Mouse (Mus musculus) midbrain, embryonic 15.5 days (tissue): ENCODE data around the gene Akap13. TPM values are rescaled to one million over a fixed set of nuclear protein-coding genes. Genes with fewer than 3 reads are reported as not detected.

Source experiments
- ATAC-seq: fragments of 200-750 bp; cut with Nextera tagmentation; replicated peaks from 2 replicates; pipeline ENCODE4 v1.8.0; 2017; ENCODE audit warnings: moderate TSS enrichment
- H3K27ac ChIP-seq: fragments of 300-500 bp; sonication (generic); 2 replicates; pipeline ENCODE4 v1.5.1; 2015; ENCODE audit warnings: mild to moderate bottlenecking, inconsistent platforms
- H3K27me3 ChIP-seq: fragments of 300-500 bp; sonication (generic); replicated peaks from 2 replicates; pipeline ENCODE4 v1.6.1; 2015; ENCODE audit warnings: inconsistent platforms
- H3K36me3 ChIP-seq: fragments of 300-500 bp; sonication (generic); replicated peaks from 2 replicates; pipeline ENCODE4 v1.6.1; 2015; ENCODE audit warnings: inconsistent platforms
- H3K4me1 ChIP-seq: fragments of 300-500 bp; sonication (generic); 2 replicates; pipeline ENCODE4 v1.6.1; 2015; ENCODE audit warnings: inconsistent platforms
- H3K4me2 ChIP-seq: fragments of 300-500 bp; sonication (generic); 2 replicates; pipeline ENCODE4 v1.6.1; 2015; ENCODE audit warnings: inconsistent platforms, mild to moderate bottlenecking, moderate library complexity
- H3K4me3 ChIP-seq: fragments of 300-500 bp; sonication (generic); 2 replicates; pipeline ENCODE4 v1.5.1; 2015; ENCODE audit warnings: mild to moderate bottlenecking, inconsistent platforms
- H3K9ac ChIP-seq: fragments of 300-500 bp; sonication (generic); 2 replicates; pipeline ENCODE4 v1.6.1; 2015; ENCODE audit warnings: mild to moderate bottlenecking, inconsistent platforms
- H3K9me3 ChIP-seq: fragments of 300-500 bp; sonication (generic); 2 replicates; pipeline ENCODE4 v1.6.1; 2016; ENCODE audit warnings: inconsistent platforms
- WGBS: fragments of 180-500 bp; shearing (Covaris S2); methylation state at CpG from one replicate; pipeline ENCODE4 v1.1.7; 2015; ENCODE audit warnings: mixed read lengths; 5-methylcytosine and 5-hydroxymethylcytosine counted together
- polyA plus RNA-seq: library from polyadenylated mRNA; unstranded; fragments of >200 nt; fragmentation: Nextera tagmentation; extraction: Ambion mirVana; gene quantifications from 2 replicates; pipeline ENCODE4 v1.2.1, GENCODE M21; 2015

Gene Akap13
- polyA plus RNA-seq, 1 experiment from 2014 or later: 16.1 TPM

DNA sequence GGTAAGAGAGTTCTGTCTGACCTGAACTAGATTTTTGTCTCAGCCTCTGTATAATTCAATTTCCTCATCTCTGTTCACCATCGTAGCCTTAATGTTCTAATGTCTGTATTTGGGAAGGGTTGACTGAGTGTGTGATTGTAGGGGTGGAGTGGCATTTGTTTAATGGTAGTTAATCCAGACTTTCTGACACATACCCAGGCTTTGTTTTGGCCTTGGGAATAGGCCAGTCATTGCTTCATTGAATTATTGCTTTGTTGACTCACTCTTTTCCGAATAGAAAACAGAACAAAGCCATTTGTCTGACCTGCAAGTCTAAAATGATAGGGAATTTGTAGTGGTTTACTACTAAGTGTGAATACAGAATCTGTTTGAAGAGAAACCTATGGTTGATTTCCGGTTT is 163.4 kb downstream of the Akap13 start:
- Histone ChIP-seq H3K4me2 (no peak overlapping the region), H3K27me3 (no peaks in the 10 kb centered on the region), H3K27ac (no peak overlapping the region), H3K9ac (no peak overlapping the region), H3K36me3 (no peaks in the 10 kb centered on the region), H3K4me1 (no peaks in the 10 kb centered on the region), H3K9me3 (no peaks in the 10 kb centered on the region), H3K4me3 (no peak overlapping the region)
- 80% methylated on average over 3 of the region's 3 CpGs for WGBS
- ATAC-seq: no peak

DNA sequence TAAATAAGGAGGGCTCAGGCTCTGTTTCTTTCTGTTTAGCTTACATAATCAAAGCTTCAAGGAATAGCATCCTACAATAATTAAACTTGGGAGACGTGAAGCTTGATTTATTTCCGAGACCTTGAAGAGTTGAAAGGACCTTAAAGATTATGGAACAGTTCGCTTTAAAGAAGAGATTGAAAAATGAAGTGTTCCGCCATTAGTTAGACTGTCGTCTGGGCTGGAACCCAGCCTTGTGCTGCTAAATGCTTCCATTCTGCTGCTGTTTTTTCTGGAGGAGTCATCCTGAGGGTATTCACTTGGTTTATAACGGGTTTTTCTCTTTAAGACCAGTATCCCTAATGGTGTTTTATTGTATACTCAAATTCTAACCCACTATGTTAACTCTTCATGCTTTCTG is 164.5 kb downstream of the Akap13 start:
- H3K36me3 ChIP-seq: no peaks in the 10 kb centered on the region
- no peak overlapping the region for H3K4me3 ChIP-seq
- no peaks in the 10 kb centered on the region for H3K27me3 ChIP-seq
- H3K9me3 ChIP-seq: no peaks in the 10 kb centered on the region
- no peak for ATAC-seq
- no peak overlapping the region for H3K4me2 ChIP-seq
- no peaks in the 10 kb centered on the region for H3K4me1 ChIP-seq
- H3K27ac ChIP-seq: no peak overlapping the region
- H3K9ac ChIP-seq: no peak overlapping the region
- 84% methylated on average over 6 of the region's 6 CpGs for WGBS

DNA sequence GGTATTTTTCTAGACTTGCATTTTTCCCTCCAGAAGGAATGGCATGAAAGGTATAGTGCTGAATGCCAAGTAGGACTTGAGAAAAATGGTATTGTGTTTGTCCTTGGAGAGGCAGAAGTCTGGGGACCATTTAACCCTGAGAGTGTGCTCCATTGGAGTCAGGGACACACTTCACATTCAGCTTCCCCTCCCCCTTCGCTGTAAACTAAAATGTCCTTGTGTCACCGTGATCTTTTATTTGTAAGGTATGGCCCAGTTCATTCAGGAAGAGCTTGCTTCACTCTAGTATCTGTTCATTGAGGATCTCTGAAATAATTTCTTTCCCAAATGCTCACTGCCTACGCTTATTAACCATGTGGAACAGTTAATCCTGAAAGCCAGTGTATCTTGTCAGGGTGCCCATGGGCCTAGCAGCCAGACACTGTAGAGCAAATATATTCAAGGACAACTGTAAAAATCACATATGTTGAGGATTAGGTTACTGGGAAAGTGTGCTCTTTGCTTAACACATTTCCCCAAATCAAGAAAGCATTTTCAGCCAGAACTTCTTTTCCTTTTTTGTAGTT is 165.1 kb downstream of the Akap13 start:
- Histone ChIP-seq H3K36me3 (no peaks in the 10 kb centered on the region), H3K4me2 (no peak overlapping the region), H3K27me3 (no peaks in the 10 kb centered on the region), H3K9ac (no peak overlapping the region), H3K4me1 (no peaks in the 10 kb centered on the region), H3K9me3 (no peaks in the 10 kb centered on the region), H3K27ac (no peak overlapping the region), H3K4me3 (no peak overlapping the region)
- 80% methylated on average over 3 of the region's 3 CpGs for WGBS
- no peak for ATAC-seq

DNA sequence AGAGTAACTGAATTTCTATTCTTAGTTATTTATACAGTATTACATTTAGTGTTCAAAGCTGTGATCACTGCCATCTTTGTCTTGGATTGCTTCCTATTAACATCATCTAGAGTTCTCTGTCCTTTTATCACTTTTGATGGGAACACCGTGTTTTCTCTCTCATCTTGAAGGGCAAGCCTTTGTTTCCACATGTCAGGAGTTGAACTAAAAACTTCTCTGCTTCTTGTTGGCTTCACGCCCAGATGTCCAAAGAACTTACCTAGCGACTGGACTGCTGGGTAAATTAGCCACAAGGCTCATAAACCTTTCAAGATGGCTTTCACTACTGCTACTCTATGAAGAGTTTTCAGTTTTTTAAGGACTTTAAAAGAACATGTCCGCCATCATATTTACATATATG is 165.6 kb downstream of the Akap13 start:
- no peak for ATAC-seq
- 82% methylated on average over 4 of the region's 4 CpGs for WGBS
- H3K36me3 ChIP-seq: no peaks in the 10 kb centered on the region
- H3K9ac ChIP-seq: no peak overlapping the region
- H3K27ac ChIP-seq: no peak overlapping the region
- H3K4me1 ChIP-seq: no peaks in the 10 kb centered on the region
- H3K9me3 ChIP-seq: no peaks in the 10 kb centered on the region
- no peak overlapping the region for H3K4me3 ChIP-seq
- no peaks in the 10 kb centered on the region for H3K27me3 ChIP-seq
- H3K4me2 ChIP-seq: no peak overlapping the region

DNA sequence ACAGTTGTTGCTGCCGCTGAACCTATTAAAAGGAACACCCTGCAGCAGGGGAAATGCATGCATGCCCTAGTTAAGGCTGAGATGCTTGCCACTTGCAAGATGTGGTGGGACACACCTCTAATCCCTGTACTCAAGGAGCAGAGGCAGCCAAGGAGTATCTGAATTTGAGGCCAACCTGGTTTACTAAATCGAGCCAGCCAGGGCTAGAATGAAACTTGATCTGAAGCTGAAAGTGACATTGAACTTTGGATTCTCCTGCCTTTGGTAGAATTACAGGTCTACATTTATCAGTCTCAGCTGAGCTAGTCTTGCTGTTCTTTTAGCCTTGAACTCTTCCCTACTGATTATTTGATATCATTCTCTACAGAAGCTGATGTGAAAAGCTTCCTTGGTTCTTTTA is 172.5 kb downstream of the Akap13 start:
- Histone ChIP-seq H3K9ac (no peak overlapping the region), H3K27me3 (no peaks in the 10 kb centered on the region), H3K4me1 (no peaks in the 10 kb centered on the region), H3K4me2 (no peak overlapping the region), H3K27ac (no peak overlapping the region), H3K4me3 (no peak overlapping the region), H3K9me3 (no peaks in the 10 kb centered on the region), H3K36me3 (no peaks in the 10 kb centered on the region)
- 84% methylated on average over 2 of the region's 2 CpGs for WGBS
- ATAC-seq: no peak

DNA sequence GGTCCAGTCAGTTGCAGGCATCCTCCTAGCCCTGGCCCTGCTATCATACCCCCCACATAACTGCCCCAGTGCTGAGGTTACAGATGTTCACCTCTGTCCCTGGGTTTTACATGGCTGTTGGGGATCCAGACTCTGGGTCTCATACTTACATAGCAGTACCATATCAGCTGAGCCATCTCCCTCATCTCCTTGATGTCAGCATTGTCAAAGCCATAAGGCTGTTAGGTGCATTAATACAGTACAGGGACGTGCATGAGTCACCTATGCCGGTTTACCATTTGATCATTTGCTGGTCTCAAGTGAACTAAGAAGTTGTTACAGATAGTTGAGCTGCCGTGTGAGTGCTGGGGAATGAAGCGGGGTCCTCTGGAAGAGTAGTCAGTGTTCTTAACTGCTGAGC is 174.3 kb downstream of the Akap13 start:
- Histone ChIP-seq H3K4me3 (no peak overlapping the region), H3K36me3 (no peaks in the 10 kb centered on the region), H3K9me3 (no peaks in the 10 kb centered on the region), H3K4me1 (no peaks in the 10 kb centered on the region), H3K27ac (no peak overlapping the region), H3K9ac (no peak overlapping the region), H3K4me2 (no peak overlapping the region), H3K27me3 (no peaks in the 10 kb centered on the region)
- WGBS: 92% methylated on average over 4 of the region's 4 CpGs
- no peak for ATAC-seq

DNA sequence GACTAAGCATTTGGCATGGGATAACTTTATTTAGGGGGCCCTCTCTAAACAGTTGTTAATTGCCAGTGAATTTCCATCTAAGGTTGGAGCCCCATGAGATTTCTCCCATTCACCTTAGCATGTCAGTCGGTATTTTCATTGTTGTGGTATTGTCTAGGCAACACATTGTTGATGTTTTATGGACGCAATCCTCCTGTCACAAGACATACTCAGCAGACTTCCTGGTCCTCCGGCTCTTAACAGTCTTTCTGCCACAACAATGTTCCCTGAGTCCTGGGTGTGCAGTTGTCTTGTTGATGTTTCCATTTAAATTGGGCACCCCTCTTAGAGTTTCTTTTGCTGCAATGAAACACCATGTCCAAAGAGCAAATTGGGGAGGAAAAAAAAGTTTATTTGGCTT is 177.6 kb downstream of the Akap13 start:
- Histone ChIP-seq H3K36me3 (no peaks in the 10 kb centered on the region), H3K27me3 (no peaks in the 10 kb centered on the region), H3K4me3 (no peak overlapping the region), H3K9ac (no peak overlapping the region), H3K4me2 (no peak overlapping the region), H3K4me1 (no peaks in the 10 kb centered on the region), H3K27ac (no peak overlapping the region), H3K9me3 (no peaks in the 10 kb centered on the region)
- ATAC-seq: no peak
- 68% methylated on average over 3 of the region's 3 CpGs for WGBS

DNA sequence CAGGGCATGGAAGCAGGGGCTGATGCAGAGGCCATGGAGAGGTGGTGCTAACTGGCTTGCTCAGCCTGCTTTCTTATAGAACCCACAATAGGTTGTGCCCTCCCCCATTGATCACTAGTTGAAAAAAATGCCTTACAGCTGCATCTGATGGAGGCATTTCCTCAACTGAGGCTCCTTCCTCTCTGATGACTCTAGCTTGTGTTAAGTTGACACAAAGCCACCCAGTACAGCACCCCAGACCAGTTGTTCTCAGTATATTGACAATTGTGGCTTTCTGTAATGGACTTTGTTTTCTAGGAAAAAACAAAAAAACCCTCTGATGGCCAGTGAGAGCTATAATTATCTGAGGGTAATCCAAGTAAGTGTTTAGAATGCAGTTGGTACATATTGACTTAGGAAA is 178.1 kb downstream of the Akap13 start:
- H3K9me3 ChIP-seq: no peaks in the 10 kb centered on the region
- no peak overlapping the region for H3K9ac ChIP-seq
- no peak overlapping the region for H3K27ac ChIP-seq
- no peak overlapping the region for H3K4me2 ChIP-seq
- no peak overlapping the region for H3K4me3 ChIP-seq
- no peak for ATAC-seq
- H3K27me3 ChIP-seq: no peaks in the 10 kb centered on the region
- no peaks in the 10 kb centered on the region for H3K4me1 ChIP-seq
- no peaks in the 10 kb centered on the region for H3K36me3 ChIP-seq

DNA sequence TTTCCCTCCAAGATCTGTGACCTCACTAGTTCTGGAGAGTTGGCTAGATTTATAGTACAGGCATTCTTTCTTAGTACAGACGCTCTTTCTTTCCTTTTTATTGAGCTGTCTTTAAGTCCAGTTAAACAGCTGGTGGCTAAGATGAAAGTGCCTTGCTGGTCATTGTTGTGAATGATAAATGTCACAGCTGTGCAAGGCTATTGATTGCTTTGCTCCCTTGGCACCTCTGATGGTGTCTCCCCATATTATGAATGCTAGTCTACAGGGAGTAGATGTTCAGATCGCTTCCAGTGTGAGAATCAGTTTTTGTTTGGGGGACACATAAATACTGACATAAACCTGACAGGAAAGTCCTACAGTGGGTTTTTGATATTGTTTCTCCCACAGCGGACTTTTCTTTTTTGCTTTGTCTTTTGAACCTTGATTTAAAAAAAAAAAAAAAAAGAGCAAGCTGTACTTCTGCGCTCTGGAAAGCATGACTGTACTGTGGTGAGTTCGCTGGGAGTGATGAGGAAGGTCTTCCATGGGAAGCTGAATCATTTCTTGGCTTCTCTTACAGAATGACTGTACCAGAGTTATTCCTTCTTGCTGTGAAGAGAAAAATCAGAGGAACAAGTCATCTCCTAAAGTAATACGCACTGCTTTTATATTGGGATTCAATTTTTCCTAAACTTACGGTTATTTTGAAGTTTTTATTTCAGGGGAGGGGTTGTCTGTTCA is 178.6 kb downstream of the Akap13 start:
- WGBS: 77% methylated on average over 7 of the region's 7 CpGs
- ATAC-seq: no peak
- no peaks in the 10 kb centered on the region for H3K4me1 ChIP-seq

DNA sequence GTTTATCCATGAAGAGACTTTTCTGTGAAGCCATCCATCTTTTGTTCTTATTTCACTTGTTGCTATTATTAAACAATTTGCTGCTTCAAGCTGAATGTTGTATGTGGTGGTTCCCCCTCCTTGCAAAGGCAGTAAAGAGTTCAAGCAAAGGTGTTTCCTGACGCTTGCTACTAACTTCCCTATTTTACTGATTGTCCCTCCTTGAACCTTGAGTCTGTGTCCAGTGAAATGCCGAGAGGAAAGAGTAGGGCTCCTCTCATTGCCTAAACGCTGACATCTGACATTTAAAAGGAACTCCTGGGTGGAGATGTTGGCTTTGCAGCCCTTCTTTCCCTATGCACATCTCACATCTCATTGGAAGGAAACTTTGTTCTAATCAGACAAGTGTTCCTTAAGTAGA is 183.4 kb downstream of the Akap13 start:
- 62% methylated on average over 3 of the region's 3 CpGs for WGBS
- H3K9me3 ChIP-seq: no peaks in the 10 kb centered on the region
- H3K9ac ChIP-seq: no peak overlapping the region
- H3K4me3 ChIP-seq: no peak overlapping the region
- H3K27ac ChIP-seq: no peak overlapping the region
- H3K4me2 ChIP-seq: no peak overlapping the region
- no peaks in the 10 kb centered on the region for H3K36me3 ChIP-seq
- no peak for ATAC-seq
- 0 out of 2 replicates have a peak, but pooled peaks cover 8% of the 10 kb centered on the region for H3K4me1 ChIP-seq
- no peaks in the 10 kb centered on the region for H3K27me3 ChIP-seq

More for the DNA sequence above, 178.6 kb downstream of the Akap13 start:
- Histone ChIP-seq H3K27ac (no peak overlapping the region), H3K9me3 (no peaks in the 10 kb centered on the region), H3K9ac (no peak overlapping the region), H3K4me2 (no peak overlapping the region), H3K36me3 (no peaks in the 10 kb centered on the region), H3K27me3 (no peaks in the 10 kb centered on the region), H3K4me3 (no peak overlapping the region)

DNA sequence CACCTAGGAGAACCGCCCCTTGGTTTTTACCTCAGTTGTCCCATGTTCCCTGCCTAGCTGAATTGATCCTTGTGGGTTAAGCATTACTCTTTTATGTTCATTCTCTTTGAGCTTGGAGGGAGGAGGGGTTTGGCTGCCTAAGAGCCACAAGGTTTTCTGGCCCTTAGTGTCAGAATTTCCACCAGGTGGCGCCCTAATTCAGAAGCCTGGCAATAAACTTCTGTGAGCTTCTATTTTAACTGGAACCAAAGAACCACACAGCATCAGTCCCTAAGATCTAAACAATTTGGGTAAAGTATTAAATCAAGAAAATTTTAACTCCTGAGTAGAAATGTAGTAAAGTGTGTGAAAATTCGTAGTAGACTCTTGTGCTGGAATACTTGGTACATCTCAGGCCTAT is 184.2 kb downstream of the Akap13 start:
- Histone ChIP-seq H3K4me3 (no peak overlapping the region), H3K27ac (no peak overlapping the region), H3K9me3 (no peaks in the 10 kb centered on the region), H3K36me3 (no peaks in the 10 kb centered on the region), H3K9ac (no peak overlapping the region), H3K4me2 (no peak overlapping the region), H3K27me3 (no peaks in the 10 kb centered on the region), H3K4me1 (0 out of 2 replicates have a peak, but pooled peaks cover 8% of the 10 kb centered on the region)
- no peak for ATAC-seq
- WGBS: 28% methylated on average over 3 of the region's 3 CpGs

DNA sequence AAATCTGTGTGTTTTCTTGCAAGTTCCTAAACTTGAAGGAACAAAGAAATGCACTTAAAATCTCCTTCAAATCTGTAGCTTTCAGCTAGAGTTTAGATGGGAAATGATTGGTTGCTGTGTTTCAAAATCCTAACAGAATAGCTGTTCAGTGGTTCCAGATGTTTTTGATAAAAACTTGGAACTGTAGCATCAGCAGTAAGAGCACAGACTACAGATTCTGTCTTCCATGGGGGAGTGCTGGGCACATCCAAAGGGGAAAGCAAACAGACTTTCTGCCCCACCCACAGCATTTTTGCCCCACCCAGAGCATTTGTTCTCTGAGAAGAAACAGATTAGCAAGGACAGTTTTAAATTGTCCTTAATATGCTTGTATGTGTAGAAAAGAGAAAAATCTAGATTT is 184.7 kb downstream of the Akap13 start:
- 0 out of 2 replicates have a peak, but pooled peaks cover 8% of the 10 kb centered on the region for H3K4me1 ChIP-seq
- no peak overlapping the region for H3K4me2 ChIP-seq
- H3K36me3 ChIP-seq: no peaks in the 10 kb centered on the region
- H3K27ac ChIP-seq: no peak overlapping the region
- no peak for ATAC-seq
- H3K9ac ChIP-seq: no peak overlapping the region
- no peak overlapping the region for H3K4me3 ChIP-seq
- no peaks in the 10 kb centered on the region for H3K9me3 ChIP-seq
- H3K27me3 ChIP-seq: no peaks in the 10 kb centered on the region

DNA sequence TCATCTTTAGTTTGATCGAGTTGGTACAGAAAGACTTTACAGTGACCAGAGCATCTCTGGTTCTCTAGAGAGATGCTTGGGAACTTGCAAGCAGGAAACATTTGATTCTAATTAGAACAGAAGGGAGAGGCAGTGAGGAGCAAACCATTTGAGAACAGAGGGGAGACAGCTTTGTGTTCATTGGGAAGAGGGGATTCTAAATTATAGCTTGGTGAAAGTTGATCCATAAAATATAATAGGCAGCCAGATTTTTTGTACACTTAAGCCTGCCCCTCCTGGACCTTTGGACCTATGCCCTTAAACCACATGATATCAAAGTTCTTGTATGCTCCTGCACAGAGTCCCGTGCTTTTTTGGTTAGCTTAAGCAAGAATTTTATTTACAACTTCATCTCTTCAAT is 185.3 kb downstream of the Akap13 start:
- Histone ChIP-seq H3K4me2 (no peak overlapping the region), H3K27me3 (no peaks in the 10 kb centered on the region), H3K4me3 (no peak overlapping the region), H3K9me3 (no peaks in the 10 kb centered on the region), H3K4me1 (0 out of 2 replicates have a peak, but pooled peaks cover 8% of the 10 kb centered on the region), H3K27ac (no peak overlapping the region), H3K9ac (no peak overlapping the region), H3K36me3 (no peaks in the 10 kb centered on the region)
- 71% methylated on average over 2 of the region's 2 CpGs for WGBS
- no peak for ATAC-seq
